Mouse (Mus musculus) kidney, adult 2 months (tissue): ENCODE results near the gene Rtca.

Experiments
- CTCF ChIP-seq: fragments of 200-500 bp; conservative IDR thresholded peaks from 2 replicates; pipeline ENCODE4 v1.5.1; 2011; ENCODE audit warnings: low read depth, mild to moderate bottlenecking, control low read depth, low read length, moderate library complexity, mixed read lengths; ENCODE audit not compliant: insufficient read depth, insufficient read length
- POLR2A ChIP-seq: fragments of 200-500 bp; IDR thresholded peaks from one replicate; pipeline ENCODE4 v1.6.1; 2011; ENCODE audit warnings: low read depth, low read length, control low read depth

DNA sequence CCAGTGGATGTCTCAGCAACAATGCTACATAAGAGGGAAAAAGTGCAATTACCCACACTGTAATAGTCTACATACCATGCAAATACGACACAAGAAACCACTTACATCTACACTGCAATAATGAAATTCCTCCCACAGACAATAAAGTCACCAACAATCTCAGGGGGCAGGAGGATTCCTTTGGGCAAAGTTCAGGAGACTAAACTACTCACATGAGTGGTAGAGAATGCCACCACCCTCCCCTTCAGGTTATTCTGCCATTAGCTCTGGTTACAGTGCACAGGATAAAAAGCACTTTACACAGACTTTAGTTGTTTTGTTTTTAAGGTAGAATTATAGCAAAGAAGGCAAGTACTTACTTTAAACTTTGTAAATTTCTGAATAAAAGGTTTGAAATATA, 12.3 kb downstream of the Rtca start:
- TF ChIP-seq POLR2A = no peak
- no peak for TF ChIP-seq CTCF
